Mouse (Mus musculus): ENCODE measurements around the gene Clhc1.

Gene Clhc1

DNA sequence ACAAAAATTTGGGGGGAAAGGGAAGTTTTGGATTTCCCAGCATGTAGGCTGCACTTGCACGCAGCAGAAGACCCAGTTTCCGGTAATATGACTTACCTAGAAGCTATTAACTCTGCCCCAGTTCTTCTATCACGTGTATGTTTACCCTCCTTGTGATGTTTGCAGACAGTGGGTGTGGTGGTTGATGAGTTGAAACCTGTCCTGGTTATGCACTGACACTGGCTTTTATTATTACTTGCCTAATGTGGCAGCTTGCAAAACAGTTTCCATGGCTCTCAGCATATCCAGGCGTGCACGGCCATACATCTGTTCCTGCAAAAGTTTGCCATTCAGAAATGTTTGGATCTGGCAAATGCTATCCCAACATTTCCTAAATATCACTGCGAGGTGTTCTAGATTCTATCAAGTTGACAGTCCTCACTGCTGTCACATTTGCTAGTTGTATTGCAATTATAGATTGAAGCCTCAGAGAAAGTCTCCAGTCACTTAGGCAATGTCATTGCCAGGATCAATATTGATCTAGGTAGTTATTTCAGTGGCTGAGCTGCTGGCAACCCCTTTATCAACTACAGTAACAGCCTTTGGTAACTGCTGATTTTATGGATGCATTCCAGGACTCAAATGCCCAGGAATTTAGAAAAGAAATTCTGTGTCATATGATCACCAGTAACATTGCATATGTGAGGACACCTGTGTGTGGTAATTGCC is 66.6 kb downstream of the Clhc1 start:
- no peak for TF ChIP-seq GATA4 (IDR thresholded peaks at IDR 0.05; ENCODE audit: insufficient replicate concordance, low read length)

DNA sequence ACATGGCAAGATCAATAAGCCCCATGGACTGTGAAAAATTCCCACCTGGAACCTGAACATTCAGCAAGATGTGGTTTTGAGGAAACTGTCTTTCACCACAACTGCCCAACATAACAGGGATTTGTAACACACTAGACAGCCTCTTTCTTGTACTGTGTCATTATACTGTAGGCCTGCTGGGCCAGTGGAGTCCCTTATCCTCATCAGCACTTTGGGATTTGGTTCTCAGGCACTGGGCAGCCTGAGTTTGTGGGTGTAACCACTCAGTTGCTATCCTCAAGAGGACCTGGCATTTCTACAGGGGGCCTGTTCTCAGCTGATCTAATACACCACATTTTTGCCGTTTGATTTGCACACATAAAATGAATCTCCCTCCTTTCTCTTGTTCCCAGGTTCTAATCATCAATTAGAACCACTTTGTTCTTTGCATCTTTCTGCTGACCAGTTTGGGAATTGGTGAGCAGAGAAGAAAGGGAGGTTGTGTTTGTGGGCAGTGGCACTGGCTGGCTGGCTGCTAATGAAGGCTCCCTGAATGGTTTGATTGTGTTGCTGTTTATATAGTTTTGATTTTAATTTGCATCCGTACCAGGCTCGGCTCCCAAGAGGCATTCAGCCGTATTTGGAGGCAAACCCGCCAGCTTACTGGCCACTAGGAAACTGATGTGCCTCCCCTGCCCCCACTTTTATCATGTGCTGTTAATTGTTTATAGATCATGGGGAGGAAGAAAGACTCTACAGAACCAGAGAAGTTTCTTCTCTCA is 74.5 kb downstream of the Clhc1 start:
- no peak for TF ChIP-seq GATA4 (IDR thresholded peaks at IDR 0.05; ENCODE audit: insufficient replicate concordance, low read length)

DNA sequence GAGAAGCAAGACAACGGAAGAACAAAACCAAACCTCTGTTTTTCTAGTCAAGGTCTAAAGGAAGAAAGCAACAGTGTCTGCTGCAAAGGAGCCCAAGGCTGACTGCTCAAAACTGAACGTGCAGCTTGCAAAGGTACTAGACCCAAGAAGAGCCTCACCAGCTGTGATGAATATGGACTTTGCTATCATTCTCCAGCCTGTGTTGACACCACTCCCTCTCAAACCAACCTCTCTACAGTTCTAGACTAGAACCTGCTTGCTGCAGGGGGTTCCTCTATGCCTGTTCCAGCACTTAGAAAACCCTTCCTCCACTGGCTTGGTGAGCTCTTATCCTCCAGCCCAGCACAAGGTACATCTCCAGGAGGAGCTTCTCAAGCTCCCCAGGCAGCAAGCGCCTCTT is 75.6 kb downstream of the Clhc1 start:
- no peak for TF ChIP-seq GATA4 (IDR thresholded peaks at IDR 0.05; ENCODE audit: insufficient replicate concordance, low read length)

DNA sequence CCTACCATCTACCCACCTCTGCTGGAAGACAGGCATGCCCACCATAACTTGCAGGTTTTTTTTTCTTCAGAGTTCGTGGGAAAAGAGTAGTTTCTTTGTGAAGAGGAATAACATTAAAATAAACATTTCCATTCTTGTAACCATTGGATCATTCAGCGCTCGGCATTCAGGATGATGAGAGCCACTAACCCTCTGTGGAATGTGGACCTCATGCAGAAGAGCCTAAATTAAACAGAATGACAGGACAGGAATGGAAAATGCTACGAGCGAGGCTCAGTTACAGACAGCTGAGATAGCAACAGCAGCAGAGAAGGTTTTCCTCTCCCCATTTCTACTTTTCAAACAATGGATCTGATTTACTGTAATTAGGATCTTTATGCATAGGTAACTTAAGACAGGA is 78.8 kb downstream of the Clhc1 start:
- no peak for TF ChIP-seq GATA4 (IDR thresholded peaks at IDR 0.05; ENCODE audit: insufficient replicate concordance, low read length)

DNA sequence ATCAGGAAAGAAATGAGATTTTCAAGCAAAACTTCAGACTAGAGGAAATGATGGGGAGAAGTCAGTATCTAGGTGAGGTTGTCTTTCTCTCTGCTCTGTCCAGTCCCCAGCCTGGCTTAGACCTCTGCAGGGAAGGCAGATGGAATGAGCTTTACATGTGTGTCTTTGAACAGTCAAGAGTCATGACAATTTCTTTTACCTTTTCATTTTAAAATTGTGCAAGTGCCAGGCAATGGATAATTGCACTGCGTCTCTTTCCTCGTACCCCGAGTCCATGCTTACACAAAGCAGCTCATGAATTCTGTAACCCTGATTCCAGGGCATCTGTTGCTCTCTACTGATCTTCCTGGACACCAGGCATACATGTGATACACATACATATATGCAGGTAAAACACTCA is 80.0 kb downstream of the Clhc1 start:
- no peak for TF ChIP-seq GATA4 (IDR thresholded peaks at IDR 0.05; ENCODE audit: insufficient replicate concordance, low read length)
